Mouse (Mus musculus) left cerebral cortex, adult 2 months (tissue): ENCODE data around the gene Serpinb7. TPM values are rescaled to one million over a fixed set of nuclear protein-coding genes. Genes with fewer than 3 reads are reported as not detected.

Experiments used
- DNase-seq, 2 experiments: peaks; one replicate each; pipeline ENCODE4 v3.0.0; 2021 to 2022; ENCODE audit warnings: low spot score in 2 of 2, mixed read lengths in 1 of 2; ENCODE audit errors: extremely low spot score in 1 of 2
- H3K27ac ChIP-seq: fragments of 200-600 bp; 2 replicates; pipeline ENCODE4 v1.8.1; 2022
- H3K4me3 ChIP-seq: fragments of 200-600 bp; 2 replicates; pipeline ENCODE4 v1.8.1; 2022
- CTCF ChIP-seq: fragments of 200-600 bp; IDR thresholded peaks from 2 replicates; pipeline ENCODE4 v1.8.1; 2022; ENCODE audit warnings: antibody characterized with exemption, mild to moderate bottlenecking, moderate library complexity
- intact Hi-C: fragments of 180-260 bp; cut with DNase I; formaldehyde crosslinking; loops from one replicate; pipeline ENCODE4 v1.15.1; 2025
- total RNA-seq, 2 experiments: library from RNA; stranded (reverse); gene quantifications; 2 replicates each; pipeline ENCODE4 v1.2.3; 2021

The Serpinb7 gene
- total RNA-seq, 2 experiments from 2014 or later, result not detected

DNA sequence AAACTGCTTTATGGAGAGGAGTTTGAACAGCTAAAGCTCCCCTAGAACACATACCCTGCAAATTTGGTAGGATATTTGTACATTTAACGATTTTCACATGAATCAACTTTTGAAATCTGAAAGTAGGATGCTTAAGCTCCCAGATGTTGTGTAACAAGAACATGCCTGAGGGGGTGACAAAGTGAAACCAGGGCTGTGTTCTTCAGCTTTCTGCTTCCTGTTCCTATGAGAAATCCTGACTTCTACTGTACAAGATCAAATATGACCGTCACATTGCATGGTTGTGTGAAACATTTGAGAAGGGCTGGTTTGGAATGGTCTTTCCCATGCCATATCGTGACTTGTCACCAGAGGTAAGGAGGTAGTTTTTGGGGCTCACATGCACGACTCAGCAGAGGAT, 2.6 kb downstream of the Serpinb7 start:
- Histone ChIP-seq H3K4me3 (no peak overlapping the region), H3K27ac (no peak overlapping the region)
- intact Hi-C loops, result no loop called here
- TF ChIP-seq CTCF, result no peak
- no peak for DNase-seq

DNA sequence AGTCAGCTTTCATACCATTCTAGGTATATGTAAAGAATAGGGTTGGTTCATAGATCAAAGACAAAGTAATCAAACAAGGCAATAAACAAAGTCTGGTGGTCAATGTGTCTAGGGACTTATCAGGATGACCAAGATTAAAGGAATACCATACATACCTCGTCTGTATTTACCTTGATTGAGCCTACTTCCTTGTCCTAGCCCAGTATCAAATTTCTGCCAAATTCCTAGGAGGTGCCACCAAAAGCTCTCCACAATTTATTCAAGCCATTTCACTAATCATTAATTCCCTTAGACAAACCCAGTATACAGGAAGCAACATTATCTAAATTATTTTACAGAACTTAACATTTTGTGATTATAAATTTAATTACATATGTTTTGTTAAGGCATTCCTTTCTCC, 15.2 kb downstream of the Serpinb7 start:
- DNase-seq, result no peak
- Histone ChIP-seq H3K27ac (no peak overlapping the region), H3K4me3 (no peak overlapping the region)
- intact Hi-C loops, result no loop called here
- TF ChIP-seq CTCF, result no peak

GRCm38 (mm10) chr1:107422487-107422886, 23.0 kb downstream of the Serpinb7 start:
- no peak for DNase-seq
- intact Hi-C loops, result no loop called here
- TF ChIP-seq CTCF, result no peak
- Histone ChIP-seq H3K4me3 (no peak overlapping the region), H3K27ac (no peak overlapping the region)

DNA sequence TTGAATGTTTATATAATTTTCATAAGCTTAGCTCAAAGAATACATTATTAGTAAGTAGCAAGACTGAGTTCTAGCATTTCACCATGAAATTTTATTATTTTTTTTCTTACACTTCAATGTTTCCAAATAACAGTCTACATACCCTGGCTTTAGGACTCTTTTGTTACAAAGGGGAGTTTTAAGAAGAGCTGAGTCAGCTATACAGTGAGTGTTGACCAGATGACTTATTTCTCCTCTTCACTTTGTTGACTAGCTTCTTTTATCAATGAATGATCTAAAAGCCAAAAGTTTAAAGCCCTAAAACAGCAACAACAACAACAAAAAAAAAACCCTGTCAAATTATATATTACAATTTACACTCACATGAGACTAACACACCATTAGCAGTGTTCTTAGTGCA, 31.8 kb downstream of the Serpinb7 start:
- DNase-seq, result no peak
- Histone ChIP-seq H3K4me3 (no peak overlapping the region), H3K27ac (no peak overlapping the region)
- intact Hi-C loops, result no loop called here
- no peak for TF ChIP-seq CTCF

- DNase-seq, result no peak
- Histone ChIP-seq H3K27ac (no peak overlapping the region), H3K4me3 (no peak overlapping the region)
- intact Hi-C loops, result no loop called here
- TF ChIP-seq CTCF, result no peak
These were observed 36.1 kb downstream of the Serpinb7 start for GRCm38 (mm10) chr1:107435528-107435927.

DNA sequence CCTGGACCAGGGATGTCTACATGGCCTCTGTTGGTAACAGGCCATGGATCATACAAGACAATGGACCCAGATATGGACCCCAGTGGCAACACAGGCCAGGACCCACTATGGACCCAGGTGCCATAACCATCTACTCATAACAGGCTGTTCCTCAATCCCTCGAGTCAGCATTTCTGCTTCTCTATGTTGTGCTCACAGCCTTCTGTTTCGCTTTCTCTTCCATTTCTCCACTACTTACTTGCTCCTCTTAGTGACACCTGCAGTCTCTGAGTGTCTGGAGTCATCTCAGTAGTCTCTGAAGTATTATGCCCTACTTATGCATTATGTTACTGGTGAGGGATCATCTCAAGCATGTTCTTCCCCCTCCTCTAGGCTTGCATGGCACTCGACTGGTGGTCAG, 40.0 kb downstream of the Serpinb7 start:
- H3K4me3 ChIP-seq, result no peak overlapping the region
- H3K27ac ChIP-seq, result no peak overlapping the region
- no peak for TF ChIP-seq CTCF
- intact Hi-C loops, result no loop called here
- DNase-seq, result no peak

DNA sequence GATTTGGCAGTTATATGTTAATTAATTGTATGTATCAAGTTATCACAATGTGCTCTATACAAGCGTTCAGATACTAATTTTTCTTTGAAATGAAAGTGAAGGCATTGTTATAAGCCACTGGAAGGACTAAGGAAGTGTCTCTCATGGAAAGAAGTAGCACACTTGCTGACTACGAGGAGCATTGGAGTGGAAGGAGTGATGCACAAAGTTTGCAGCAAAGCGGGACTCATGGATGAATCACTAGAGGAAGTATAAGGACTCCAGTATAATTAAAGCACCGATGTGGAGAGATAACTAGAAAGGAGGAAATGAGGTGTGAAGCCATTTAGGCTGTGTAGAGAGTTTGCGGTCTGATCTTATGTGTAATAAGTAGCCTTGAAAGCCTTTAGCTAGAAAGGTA, 45.9 kb downstream of the Serpinb7 start:
- intact Hi-C loops, result no loop called here
- no peak for TF ChIP-seq CTCF
- no peak for DNase-seq
- Histone ChIP-seq H3K4me3 (no peak overlapping the region), H3K27ac (no peak overlapping the region)

DNA sequence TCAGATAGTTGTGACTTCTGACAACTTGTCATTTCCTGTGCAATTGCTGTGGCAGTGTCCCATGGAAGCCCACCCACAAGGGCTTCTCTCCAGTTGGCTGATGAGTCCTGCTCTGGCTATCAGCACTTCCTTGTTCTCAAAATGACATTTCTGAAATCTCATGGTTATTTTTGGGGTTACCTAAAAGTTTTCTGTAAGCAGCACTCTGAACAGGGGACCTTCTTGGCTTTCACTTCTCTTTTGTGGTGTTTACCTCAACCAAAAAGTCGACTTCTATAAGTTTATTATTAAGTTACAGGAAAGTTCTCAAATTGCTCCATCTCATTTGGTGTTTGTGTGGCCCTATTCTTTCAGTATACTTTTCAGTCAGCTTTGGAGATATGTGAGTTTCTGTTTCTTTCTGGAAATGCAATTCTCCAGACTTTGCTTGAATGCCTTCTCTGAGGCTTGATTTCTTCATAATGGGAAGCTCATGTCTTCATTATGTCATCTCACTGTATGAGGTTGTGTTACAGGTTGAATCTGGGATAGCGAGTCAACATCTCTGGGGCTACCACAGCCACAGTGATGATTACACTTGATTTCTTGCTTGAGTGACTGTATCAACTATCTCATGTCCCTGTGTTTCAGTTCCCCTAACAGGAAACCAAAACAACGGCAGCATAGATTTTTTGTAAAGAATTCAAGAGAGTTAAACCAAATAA, 47.9 kb downstream of the Serpinb7 start:
- intact Hi-C loops, result no loop called here
- DNase-seq, result no peak
- TF ChIP-seq CTCF, result no peak
- no peak overlapping the region for H3K4me3 ChIP-seq
- no peak overlapping the region for H3K27ac ChIP-seq

- H3K4me3 ChIP-seq, result no peak overlapping the region
- intact Hi-C loops, result loop anchor here (2.0 to 5.0 kb wide), 2 partner anchors 83 to 468 kb away; no protein-coding TSS in a partner anchor
- no peak overlapping the region for H3K27ac ChIP-seq
- no peak for TF ChIP-seq CTCF
- DNase-seq, result no peak
These were observed 80.5 kb downstream of the Serpinb7 start for GRCm38 (mm10) chr1:107479909-107480308.

DNA sequence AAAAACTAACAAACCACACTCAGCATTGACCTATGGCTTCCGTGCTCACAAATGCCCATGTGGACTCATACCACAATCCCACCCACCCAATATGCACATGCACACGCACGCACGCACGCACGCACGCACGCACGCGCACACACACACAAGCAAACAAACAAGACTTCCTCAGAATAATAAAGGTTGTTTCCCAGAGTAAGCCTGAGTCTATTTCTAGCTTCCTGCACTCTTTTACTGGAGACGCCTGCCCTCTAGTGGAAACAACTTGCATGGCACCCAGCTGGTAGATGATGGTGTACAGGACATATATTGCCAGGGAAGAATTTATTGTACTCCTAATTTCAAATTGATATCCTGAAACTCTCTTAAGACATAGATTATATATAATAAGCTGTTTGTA, 82.0 kb downstream of the Serpinb7 start:
- peak; percentile 75 to 83 for DNase-seq
- H3K27ac ChIP-seq, result no peak overlapping the region
- intact Hi-C loops, result loop anchor here (1.0 to 5.0 kb wide), 3 partner anchors 81 to 469 kb away; no protein-coding TSS in a partner anchor
- TF ChIP-seq CTCF, result peak; percentile 88
- H3K4me3 ChIP-seq, result no peak overlapping the region

DNA sequence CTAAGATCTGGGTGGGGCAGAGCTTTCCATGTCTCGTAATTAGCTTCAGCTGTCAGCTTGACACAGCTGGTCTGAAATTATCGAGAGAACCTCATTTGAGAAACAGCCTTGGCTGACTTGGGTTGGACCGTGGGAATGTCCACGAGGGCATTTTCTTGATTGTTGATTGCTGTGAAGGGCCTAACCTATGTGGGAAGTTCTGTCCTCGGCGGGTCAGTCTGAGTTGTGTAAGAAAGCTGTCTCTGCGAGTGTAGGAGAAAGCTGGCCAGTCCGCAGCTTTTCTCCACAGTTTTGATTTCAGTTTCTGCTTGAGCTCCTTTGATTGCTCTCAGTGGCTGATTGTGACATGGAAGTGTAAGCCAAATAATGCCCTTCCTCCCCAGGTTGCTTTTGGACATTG, 90.1 kb downstream of the Serpinb7 start:
- no peak for DNase-seq
- intact Hi-C loops, result no loop called here
- no peak overlapping the region for H3K27ac ChIP-seq
- no peak for TF ChIP-seq CTCF
- no peak overlapping the region for H3K4me3 ChIP-seq

DNA sequence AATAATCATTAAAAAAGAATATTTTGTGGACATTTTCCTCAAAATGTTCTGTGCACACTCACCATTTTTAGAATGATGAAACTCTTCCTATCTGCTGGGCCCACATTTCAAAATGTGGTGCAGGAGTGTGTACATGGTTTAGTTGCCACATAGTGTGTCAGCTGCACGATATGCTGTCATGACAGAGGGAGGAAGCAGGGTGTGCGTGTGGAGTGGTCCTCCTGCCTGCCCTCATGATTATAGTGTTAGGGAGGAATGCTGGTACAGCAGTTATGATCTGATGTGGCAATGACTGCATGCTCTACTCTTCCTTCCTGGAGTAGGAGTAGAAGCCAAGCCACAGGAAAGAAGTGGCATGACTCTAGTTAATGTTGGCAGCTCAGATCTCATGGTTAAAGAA, 97.3 kb downstream of the Serpinb7 start:
- no peak for TF ChIP-seq CTCF
- H3K4me3 ChIP-seq, result no peak overlapping the region
- intact Hi-C loops, result no loop called here
- no peak overlapping the region for H3K27ac ChIP-seq
- DNase-seq, result no peak

DNA sequence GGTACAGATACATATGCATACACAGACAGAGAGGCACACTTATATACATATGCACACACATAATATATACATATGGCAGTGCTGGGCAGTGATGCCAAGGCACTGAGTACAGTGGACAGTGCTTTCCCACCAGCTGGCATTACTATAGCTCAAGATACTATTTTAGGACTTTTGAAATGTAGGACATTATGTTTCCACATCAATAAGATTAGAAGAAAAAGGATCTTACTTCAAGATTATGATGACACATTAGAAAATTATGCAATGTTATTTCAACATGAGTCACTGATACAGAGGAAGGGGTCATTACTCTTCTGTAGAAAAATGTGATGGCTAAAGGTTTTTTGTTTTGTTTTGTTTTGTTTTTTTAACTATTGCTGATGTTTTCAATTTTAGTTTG, 102.6 kb downstream of the Serpinb7 start:
- no peak overlapping the region for H3K27ac ChIP-seq
- no peak for TF ChIP-seq CTCF
- DNase-seq, result no peak
- H3K4me3 ChIP-seq, result no peak overlapping the region
- intact Hi-C loops, result no loop called here

Other genes starting within 250 kb of the Serpinb7 start
- not detected for gene Serpinb3b, start 121.3 kb upstream of the Serpinb7 start, total RNA-seq
- gene Serpinb3c, start 121.3 kb upstream of the Serpinb7 start, total RNA-seq, result not detected
- not detected for gene Serpinb11, start 38.5 kb upstream of the Serpinb7 start, total RNA-seq
- gene Serpinb2, start 111.8 kb downstream of the Serpinb7 start, total RNA-seq, result not detected
- gene Serpinb8, start 190.4 kb downstream of the Serpinb7 start, total RNA-seq, result 10 to 100 TPM; 16.0 to 17.7 TPM